Mouse (Mus musculus) right cerebral cortex, postnatal 25 days (tissue): ENCODE measurements at regions not wholly inside any gene's neighbourhood (a gene's known extent, or its start where the extent isn't known, plus 50 kb on each side); places are given as distances from the start of the nearest gene placed in this dataset.
A peak's percentile ranks its signal among the peaks of the same experiment; 100 is the strongest.

ENCODE experiments used
- DNase-seq: peaks from one replicate; pipeline ENCODE4 v3.0.0; 2022

DNA sequence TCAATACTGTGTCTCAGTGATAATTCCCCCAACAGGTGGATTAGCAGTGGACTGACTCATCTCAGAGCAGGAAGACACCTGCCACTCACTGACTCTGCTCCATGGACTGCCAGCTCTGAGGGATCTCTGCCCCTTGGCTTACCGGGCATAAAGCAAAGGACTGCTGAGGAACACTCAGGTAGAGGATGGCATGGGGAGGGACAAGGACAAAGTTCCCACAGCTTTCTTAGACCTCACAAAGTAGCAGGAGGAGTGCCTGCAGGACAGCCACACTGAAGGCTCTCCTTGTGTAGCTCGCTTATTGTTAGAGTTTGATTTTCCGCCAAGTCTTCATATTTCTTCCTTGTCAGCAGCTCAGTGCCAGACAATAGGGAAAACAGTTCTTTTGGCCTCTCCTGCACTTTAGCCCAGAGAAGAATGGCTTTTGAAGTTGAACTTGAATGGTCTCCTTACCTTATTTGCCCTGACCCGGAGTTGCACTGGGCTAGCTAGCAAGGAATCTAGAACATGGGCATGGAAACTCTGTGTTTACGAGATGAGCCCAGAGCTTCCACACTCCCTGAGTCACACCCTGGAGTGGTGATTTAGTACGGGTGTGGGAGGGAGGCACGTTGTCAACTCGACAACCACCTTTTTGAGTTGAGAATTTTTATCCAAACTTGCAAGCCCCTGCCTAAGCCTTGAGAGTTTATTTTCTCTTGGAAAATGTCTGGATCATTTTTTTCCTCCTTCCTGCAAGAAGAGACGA lies 331.4 kb downstream of the Cog6 start:
- peak; percentile 50 for DNase-seq

DNA sequence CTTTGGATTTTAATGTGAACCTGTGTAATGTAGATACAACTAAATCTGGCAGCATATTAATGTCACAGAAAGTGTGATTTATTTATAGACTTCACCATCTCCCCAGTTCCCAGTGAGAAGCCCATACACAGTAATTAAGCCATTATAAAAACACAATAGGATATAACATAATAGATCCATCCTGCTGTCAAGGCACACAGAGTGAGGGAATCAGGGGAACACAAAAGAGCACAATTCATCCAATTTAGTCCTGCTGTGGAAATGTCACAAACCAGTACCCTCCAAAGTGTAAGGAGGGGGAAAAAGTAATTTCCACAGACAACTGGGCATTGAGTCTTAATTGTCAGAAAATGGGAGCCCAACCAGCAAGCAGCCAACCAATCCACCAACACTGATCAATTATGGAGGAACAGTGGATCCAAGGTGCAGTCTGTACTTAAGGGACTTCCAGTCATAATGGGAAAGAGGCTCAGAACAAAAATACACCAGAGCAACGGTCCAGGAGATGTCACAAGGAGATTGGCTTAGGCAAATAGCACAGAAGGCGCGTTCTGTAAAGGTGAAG lies 336.1 kb downstream of the Cog6 start:
- no peak for DNase-seq

DNA sequence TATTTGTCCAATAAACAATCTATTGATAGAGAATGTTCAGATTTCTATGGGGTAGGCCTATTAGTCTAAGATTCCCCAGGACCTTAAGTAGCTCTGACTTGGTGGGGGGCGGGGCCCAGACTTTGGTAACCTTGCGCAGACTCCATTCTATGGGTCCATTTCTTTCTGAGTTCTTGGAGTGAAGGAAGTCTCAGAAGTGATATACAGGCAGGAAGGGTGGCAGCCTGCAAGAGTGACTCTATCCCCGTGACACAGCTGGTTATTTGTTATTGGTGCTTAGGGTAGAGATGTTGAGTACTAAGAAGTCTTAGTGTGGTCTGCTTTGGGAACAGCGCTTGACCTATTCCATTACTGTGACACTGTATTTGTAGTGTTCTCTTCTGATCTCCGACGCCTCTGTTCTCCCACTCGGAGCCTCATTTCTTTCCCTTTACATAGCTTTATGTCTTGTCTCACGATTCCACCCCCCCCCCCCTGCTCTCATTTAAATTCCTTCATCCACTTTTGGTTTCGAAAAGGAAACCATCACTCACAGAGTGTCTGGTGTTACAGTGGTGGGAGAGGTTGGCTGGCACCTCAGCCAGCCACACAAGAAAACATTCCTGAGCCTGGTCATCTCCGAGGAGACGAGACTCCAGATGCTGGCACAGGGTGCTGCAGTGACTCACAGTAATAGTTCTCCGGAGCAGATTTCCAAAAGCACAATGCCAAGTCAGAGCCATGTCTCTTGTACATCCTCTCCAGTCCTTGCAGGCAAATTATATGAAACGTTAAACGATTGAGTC lies 340.0 kb downstream of the Cog6 start:
- DNase-seq, result peak; percentile 14

DNA sequence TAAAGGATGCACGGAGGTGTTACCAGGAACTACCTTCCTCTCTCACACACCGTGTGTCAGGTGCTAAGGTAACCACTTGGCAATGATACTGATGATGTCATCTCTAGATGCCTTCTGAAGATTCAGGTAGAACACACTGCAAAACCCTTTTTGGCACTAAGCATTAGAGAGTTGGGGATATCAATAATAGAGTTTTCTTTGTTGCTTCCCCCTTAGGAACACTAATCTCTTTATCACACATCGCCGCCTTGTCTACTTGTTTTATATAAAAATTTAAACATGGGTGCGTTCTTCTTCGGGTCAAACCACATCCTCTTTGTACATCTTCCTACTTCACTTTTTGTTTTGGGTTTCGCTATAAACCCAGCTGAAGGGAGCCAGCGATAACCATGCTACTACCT lies 346.4 kb downstream of the Cog6 start:
- DNase-seq, result no peak

DNA sequence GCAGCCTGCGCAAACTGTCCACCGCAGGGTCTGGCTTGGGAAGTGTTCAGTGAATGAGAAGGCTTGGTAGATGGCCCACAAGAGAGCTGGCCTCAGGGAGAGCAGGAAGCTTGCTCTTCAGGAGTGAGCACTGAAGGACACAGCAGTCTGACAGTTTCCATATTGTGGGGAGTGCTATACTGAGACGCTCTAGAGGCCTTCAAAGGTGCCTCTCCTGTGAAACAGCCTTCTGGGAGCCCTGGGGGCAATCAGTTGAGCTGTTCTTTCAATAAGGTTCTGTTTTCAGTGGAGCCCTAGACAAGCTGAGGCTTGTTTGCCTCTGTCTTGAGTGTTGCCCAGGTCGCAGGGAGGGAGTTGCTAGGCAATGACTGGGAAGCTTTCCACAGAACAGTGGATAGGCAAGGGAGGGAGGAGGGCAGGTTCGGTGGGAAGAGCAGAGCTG lies 353.9 kb downstream of the Cog6 start:
- DNase-seq, result no peak

DNA sequence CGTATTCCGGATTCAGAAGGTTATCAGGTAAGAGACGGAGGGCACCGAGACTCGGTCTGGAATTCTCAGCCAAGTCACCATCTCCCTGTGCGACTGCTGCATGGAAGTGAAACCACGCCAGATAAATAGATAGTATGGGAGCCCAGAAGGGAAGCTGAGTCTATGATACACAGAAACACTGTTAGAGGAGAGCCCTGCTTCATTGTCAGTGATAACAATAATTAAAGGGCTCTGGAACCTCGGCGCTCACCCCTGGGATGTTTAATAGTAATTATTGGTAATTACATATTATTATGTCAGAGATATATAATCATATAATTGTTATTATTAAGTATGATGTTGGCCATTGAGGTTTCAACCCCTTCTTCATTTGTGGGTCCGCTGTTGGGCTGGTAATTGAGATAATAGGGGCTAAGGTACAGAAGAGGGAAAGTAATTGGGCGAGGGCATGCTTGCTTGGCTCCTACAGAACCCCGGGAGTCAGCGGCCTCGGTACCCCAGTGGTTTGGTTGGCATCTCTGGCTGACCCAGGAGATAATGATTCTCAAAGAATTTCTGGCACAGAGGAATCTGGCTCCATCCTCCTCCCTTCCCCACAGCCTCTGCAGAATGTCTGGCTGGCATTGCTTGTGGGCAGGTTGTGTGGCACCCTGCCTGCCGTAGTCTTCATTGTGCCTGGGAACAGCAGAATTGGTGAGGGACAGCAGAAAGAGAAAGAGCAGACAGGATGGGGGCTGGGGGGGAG lies 354.7 kb downstream of the Cog6 start:
- peak; percentile 31 for DNase-seq

DNA sequence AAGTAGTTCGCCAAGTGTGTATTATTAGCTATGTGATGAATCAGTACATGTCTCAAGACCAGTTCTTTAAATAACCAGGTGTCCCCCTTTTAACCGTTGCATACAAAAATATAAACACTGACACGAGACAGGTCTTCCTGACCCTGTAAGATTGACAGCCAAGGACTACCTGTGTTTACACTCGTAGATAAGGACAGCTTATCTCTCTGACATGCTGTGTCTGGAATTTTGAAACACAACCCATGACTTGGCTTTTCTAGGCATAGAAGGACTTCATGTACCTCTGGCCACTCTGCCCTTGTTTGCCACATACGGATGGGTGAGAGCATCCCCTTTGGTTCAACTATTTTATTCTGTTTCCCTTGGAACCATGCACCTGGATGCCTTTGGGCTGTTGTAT lies 364.0 kb downstream of the Cog6 start:
- DNase-seq, result no peak

DNA sequence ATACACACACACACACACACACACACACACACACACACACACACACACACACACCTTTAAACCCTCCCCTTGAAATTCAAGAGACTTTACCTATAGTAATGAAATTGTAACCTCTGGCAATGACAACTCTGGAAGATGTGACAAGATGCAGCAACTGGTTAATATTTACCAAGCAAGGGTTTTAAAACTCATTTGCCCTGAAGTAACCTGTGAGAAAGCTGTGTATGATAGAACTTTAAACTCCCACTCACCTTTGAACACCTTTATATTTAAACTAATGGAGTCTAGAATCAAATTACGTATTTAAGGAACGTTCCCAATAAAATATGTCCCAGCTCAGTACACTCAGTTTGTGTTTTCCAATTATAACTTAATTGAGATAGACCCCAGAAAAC lies 364.6 kb downstream of the Cog6 start:
- DNase-seq, result no peak

DNA sequence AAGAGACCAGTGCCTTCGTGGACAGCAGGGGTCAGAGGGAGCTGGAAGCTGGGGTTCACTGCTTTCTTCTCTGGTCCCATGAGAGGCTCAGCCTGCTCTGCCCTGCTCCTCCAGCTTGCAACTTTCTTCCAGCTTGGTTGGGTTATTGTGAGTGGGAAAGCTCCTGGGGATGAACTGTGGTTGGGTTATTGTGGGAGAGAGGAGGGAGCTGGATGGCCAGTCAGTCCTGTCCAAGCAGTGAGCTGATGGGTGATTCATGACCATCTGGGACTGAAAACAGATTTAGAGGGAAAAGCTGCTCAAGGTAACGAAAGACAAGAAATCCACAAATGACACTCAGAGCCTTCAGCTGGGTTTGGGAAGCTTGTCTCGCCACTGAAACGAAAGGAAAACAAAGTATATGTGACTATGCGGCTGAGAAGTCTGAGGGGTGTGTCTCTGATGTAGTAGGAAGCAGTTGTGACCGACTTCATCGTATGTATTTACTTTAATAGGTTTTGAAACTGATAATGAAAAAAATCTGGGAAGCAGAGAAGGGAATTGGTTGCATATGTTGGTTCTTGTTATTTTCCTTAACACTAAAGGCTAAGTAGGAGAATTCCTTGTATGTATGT lies 365.1 kb downstream of the Cog6 start:
- DNase-seq, result no peak

DNA sequence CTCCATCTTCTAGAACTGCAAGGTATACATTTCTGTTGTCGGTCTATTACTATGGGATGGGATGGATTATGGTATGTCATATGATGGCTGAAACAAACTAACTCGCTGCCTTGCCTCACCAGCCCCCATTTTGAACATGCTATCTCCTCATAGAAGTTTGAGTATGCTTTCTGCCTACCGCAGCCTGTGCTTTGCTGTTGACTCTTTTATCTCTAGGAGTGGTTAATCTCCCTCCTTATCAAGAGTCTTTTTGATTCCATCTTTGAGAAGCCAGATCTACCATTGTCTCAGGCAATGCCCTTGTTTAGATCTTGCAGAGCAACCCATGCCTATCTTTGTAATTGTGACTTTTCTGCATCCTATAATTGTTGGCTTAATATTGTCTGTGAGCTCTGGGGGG lies 367.0 kb downstream of the Cog6 start:
- no peak for DNase-seq

DNA sequence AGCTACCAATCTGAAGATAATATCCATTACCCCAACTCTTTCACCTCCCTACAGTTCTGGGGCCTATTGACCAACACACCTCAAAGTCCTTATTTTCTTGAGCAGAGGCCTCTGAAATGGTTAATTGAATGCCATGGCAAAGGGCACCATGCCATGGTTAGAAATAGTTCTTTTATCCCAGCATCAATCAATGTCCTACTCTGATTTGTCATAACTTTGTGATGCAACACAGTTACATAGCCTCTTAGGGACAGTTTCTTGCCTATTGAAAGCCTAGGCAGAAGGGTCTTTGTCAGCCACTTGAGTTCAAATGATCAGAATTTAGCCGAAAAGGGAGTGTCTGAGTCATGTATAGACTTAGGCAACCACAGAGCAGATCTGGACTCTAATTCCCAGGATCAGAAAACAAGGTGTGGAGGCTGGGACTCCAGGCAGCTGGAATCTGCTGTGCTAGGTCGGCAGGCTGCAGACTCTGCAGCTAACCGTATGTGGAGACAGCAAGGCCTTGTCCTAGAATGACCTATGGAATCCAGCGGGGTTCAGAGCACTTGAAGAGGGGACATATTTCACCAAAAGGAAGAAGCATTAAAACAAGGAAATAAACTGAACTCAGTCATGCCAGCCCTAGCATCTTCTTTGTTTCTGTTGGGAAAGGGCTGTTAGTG lies 368.1 kb downstream of the Cog6 start:
- no peak for DNase-seq

DNA sequence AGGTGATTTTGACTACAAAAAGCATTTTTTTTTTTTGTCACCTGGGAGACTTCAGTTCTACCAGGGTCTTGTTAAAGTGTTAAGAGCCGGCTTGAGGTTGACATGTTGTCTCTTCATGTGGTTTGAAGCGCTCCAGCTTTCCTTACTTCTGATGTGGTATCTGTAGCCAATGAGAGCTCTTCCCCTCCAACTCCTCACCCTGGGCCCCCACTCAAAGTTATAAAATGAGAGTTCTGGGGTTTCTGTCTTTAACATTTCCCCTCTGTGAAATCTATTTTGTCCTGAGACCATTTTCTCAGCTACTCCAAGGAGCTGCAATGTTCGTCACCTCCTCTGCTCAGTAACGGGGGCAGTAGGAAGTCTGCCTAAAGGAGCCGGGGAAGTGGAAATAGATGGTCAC lies 369.1 kb downstream of the Cog6 start:
- DNase-seq, result no peak

DNA sequence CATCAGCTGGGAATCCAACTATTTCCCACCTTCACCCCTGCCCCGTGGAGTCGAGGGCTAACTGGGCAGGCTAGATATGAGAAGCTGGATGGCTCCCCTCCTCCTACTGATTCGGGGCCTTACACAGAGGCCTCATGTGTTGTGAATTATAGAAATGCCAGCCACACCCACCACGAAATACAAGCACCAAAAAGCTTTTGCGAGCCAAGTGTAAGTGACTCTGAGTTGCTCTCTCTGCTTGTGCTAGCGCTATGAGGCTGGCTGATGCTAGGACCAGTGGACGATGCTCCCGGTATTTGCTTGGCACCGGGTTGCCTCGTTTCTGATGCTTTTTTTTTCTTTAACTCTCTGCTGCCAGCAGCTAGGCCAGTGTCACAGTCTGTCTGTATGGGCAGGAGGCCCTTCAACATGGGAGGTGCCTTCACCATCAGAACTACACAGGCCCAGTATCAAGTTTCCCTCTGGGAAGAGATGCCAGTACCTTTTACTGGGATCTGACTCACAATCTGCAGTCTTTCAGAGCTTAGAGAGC lies 369.8 kb downstream of the Cog6 start:
- no peak for DNase-seq

DNA sequence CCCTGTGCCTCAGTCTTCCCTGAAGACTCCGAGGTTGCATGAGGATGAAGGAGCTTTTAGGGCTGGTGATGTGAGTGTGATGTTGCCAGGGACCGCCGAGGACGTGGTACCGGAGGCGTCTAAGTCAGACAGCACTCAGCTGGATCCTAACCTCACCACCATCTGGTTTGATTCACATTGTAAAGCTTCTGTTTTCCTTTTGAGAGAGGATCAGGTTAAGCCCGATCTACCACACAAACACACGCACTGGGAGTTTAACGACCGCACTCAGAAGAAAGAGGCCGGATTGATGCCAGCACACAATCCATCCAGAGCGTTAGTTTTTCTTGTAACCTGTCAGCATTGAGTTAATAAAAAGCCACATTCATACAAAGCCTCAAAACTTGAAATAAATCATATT lies 371.9 kb downstream of the Cog6 start:
- no peak for DNase-seq

DNA sequence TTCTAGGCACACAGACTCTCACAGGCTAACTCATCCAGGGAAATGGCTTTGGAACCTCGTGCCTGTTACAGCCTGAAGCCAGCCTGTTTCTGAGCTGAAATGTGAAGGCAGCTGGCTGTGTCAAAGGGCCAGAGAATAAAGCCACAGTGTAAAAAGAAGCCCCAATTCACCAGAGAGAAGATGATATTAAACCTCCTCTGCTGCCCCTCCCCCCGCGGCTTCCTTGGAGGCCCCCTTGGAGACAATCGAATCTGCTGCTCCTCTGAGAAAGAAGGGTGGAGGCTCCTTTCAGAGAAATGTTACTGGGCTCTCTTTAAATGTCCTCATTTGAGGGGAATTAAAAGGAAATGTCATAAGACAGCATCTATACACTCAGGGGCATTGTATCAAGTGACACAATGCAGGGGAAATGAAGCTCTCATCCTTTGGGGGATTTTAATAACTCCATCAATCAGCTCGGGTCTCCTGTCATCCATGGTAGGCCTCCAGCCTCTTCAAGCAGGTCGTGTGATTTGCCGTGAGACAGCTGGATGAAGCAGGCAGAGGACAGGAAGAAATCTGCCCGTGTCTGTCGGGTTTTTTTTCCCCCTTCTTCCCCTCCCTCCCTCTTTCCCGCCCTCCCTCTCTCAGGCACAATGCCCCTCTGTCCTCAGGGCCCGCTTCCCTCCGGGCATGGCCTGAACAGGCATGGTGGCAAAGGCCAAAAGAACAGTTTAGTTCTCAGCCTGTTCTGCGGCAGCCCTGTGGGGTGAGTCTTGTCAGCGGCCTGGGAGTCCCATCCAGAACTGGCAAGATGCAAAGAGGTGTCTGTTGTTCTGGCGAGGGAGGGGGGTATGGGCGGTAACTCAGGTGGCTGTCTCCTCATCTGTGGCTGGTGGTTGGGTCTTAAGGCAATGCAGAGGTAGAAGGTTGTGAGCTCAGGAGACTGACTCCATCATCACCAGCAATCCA lies 372.6 kb downstream of the Cog6 start:
- DNase-seq, result no peak

DNA sequence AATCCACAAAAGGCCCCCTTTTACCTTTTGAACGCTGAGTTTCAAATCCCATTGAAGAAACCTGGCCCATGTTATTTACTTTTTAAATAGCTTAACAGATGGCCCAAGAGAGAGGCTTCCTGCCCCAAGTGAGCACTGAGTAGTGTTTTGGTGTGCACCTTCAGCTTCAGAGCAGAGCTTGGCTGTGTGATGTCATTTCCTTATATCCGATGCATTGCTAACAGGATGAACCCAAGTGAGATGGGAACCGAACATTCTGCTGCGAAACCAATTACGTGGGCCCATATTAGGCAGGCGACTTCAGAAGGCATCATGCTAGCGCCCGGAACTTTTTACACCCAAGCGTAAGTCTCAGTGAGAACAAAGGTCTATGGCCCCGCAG lies 373.2 kb downstream of the Cog6 start:
- DNase-seq, result no peak

DNA sequence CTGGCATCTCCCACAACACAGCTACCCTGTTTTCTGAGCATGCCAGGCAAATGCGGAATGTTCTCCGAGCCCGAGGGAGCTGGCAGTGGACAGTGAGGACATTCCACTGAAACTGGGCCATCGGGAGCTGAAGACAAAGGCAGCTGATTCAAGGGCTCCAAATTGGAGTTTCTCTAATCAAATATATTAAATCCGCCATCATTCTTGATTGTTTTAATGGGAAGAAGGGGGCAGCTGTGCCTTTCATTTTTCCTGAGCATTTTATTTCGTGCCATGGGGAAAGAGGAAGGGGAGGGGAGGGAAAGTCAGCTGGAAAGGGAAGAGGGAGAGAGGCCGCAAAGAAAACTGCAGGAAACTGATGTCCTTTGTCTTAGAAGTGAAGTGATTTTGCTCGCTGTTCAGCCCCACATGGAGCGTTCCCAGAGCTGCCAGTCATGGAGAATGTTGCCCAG lies 373.9 kb downstream of the Cog6 start:
- no peak for DNase-seq

DNA sequence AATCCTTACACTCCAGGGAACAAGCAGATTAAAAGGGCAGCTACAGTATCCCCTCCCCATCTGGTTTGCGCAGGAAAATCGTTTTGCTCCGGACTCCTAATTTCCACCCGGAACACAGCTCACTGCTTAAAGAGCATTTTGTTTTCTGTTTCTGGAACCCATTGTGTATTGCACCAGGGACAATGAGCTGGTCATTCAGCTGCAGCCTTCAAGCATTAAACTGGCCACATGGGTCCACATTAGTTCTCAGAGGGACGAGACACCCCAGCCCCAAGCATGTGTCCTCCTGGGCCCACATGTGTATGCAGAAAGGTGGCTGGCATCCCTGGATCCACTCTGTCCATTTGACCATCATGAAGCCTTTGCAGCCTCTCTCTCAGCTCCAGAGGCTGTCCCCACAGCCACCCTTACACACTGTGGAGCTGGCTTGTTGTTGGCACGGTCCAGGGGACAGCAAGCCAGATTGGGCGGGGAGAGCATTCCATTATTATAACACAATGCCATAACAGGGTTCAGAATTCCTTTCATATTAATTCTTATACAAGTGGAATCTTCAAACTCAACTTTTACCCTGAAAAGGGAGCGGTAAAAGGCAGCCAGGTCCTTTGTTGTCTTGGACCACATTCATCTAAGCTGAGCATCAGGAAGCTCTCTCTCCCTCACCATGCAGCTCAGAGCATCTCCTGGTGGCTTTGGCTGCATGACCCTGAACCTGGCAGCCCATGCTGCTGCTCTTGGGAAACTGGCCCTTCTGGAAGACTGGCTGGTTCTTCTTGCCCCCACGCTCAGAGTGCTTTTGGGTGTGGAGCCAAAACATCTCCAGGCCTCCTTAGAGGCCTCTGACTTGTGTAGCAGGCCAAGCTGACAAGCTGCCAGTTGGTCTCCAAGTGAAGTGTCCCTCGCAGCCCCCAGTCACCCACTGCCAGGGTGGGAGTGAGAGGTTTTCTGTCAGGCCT lies 373.4 kb downstream of the Foxo1 start:
- DNase-seq, result no peak

DNA sequence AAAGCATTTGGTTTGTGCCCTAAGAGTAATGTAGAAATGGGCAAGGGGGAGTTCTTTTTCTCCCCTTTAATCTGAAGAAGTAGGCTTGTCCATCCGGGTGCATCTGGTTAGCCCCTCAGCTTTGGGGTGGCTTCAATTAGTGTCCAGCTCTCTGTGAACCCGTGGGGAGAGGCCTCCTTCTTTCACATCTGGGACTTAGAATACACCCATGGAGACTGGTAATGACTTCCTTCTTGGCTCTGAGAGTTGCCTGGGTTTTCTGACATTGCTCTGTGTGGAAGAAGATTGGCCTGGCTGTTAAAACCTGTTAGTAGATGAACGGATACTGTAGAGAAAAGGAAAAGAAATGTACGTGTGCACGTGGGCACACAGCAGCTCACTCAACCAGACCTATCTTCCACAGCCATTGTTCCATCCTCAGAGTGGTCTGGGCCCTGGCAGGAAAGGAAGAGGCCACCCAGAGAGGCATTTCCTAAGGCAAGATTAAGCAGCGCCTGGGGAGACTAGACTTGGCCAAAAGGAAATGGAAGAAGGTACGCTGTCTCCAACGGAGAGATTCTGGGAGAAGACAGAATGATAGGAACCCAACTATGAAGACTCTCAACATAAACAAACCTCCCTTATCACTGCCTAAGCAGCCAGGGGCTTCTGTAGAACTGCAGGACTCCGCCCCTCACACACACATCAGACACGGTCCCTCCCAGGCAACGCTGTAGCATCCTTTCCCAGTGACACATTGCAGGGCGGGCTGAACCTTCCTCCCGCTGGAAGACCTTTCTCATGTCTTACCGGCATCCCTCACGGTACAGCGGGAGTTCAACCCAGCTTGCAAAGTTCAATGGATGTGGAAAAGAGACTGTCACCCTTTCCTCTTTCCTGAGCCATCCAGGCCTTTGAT lies 372.4 kb downstream of the Foxo1 start:
- DNase-seq, result no peak
